Mouse (Mus musculus) adrenal gland, adult 8-10 months (tissue): ENCODE results near the gene Dach2. TPM values are rescaled to one million over a fixed set of nuclear protein-coding genes. Genes with fewer than 3 reads are reported as not detected.

Source experiments
- total RNA-seq, 4 experiments: library from RNA; stranded (reverse); gene quantifications; 2 replicates each; pipeline ENCODE4 v1.2.4; 2022

The Dach2 gene
- total RNA-seq, 4 experiments from 2014 or later = 0.73 to 1.2 (median 1.0) TPM

Other genes starting within 250 kb of the Dach2 start
- gene Chm, start 112.0 kb upstream of the Dach2 start, total RNA-seq = 10 to 100 TPM; 13.7 to 28.0 (median 20.6) TPM